Mouse (Mus musculus): ENCODE measurements at regions not wholly inside any gene's neighbourhood (a gene's known extent, or its start where the extent isn't known, plus 50 kb on each side); places are given as distances from the start of the nearest gene placed in this dataset.

GRCm38 (mm10) chr10:91546140-91546539, 365.0 kb upstream of the Tmpo start:
- TF ChIP-seq USF1 (IDR thresholded peaks at IDR 0.05; ENCODE audit: low read depth) (no peak), MYOG (IDR thresholded peaks at IDR 0.05; ENCODE audit: control insufficient read depth in 1 of 3, insufficient read depth in 1 of 3, insufficient read length in 2 of 3, low read depth in 2 of 3) (no peak), POLR2A (IDR thresholded peaks at IDR 0.05; ENCODE audit: insufficient read length, low read depth) (no peak), SRF (IDR thresholded peaks at IDR 0.05; ENCODE audit: control insufficient read depth, insufficient read length, low read depth) (no peak), POLR2AphosphoS2 (IDR thresholded peaks at IDR 0.05; ENCODE audit: insufficient read length, low read depth) (no peak), TCF3 (IDR thresholded peaks at IDR 0.05; ENCODE audit: insufficient read length, low read depth) (no peak), MAX (IDR thresholded peaks at IDR 0.05; ENCODE audit: low read depth) (no peak), TCF12 (IDR thresholded peaks at IDR 0.05; ENCODE audit: insufficient read depth, poor library complexity, severe bottlenecking) (no peak), CEBPB (IDR thresholded peaks at IDR 0.05; ENCODE audit: insufficient read depth, poor library complexity, severe bottlenecking) (no peak)

Measured in myocyte (in vitro differentiated cells).